10 mouse cellular contexts compared by ENCODE assay signal in the genomic region with DNA sequence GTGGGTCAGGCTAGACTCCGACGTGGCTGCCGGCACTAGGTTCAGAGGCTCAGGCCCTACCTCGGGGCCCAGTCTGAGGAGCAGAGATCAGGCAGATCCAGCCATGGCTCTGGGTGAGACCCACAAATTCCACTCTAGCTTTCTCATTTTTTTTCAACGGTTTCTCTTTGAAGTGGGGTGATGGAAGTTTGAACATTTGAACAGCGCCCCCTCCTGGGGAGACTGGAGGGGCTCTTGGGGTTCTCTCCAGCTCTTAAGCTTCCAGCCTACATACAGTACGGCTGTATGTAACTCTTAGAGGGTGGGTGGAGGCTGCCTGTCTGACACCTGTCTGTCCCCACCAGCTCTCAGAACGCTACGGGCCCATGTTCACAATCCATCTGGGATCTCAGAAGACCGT. TPM values are rescaled to one million over a fixed set of nuclear protein-coding genes. Genes with fewer than 3 reads are reported as not detected.
DNase-seq lines count a peak whose midpoint lies in the region; ATAC-seq and TF ChIP-seq lines count a peak whose summit lies in the region.
"Had no signal": no experiment of that assay in that cellular context is flagged by ENCODE, and none has a peak within 500 bp of the region (broad histone marks: within the 10 kb centered on the region; RNA-seq: fewer than 3 reads in every experiment).

No protein-coding gene starts in this region.

- no peak overlapping the region for H3K27ac ChIP-seq in hindbrain, postnatal 0 days
- H3K27ac ChIP-seq in hindbrain, embryonic 12.5 days = no peak overlapping the region
- no peak overlapping the region for H3K27ac ChIP-seq in embryonic facial prominence, embryonic 10.5 days (replicated peaks)
- H3K27ac ChIP-seq in forebrain, embryonic 12.5 days = no peak overlapping the region
- H3K27ac ChIP-seq: neural tube, embryonic 12.5 days had no signal

- peak; percentile 41 for TF ChIP-seq CTCF in hindbrain, postnatal 0 days (IDR thresholded peaks at IDR 0.05; ENCODE audit: low read depth)
- peak; percentile 85 for TF ChIP-seq CTCF in E14TG2a.4 (conservative IDR thresholded peaks at IDR 0.05; ENCODE audit: low read length)

- intact Hi-C loops in left cerebral cortex, postnatal 14 days (cut with DNase I) = no loop called here

- no peak for DNase-seq in hindbrain, postnatal 0 days (ENCODE audit: low spot score)
- DNase-seq in embryonic facial prominence, embryonic 10.5 days (ENCODE audit: low spot score) = peak; percentile 57
- DNase-seq in natural killer cell, adult 2 months (ENCODE audit: low spot score in 2 of 2) = peak; percentile 30 to 45
- no peak for DNase-seq in left cerebral cortex, postnatal 14 days (ENCODE audit: low spot score in 2 of 2)
- DNase-seq in adrenal gland, postnatal 25 days = no peak
- DNase-seq: kidney, postnatal 10 days had no signal

- no peaks in the 10 kb centered on the region for H3K36me3 ChIP-seq in hindbrain, postnatal 0 days (ENCODE audit: insufficient read depth, low read length)
- H3K36me3 ChIP-seq in hindbrain, embryonic 12.5 days = no peaks in the 10 kb centered on the region
- peaks cover 8% of the 10 kb centered on the region for H3K36me3 ChIP-seq in E14TG2a.4 (ENCODE audit: insufficient read depth, low read length)
- H3K36me3 ChIP-seq in embryonic facial prominence, embryonic 10.5 days (replicated peaks) = no peaks in the 10 kb centered on the region
- no peaks in the 10 kb centered on the region; the same call in 1 of the 2 replicates for H3K36me3 ChIP-seq in forebrain, embryonic 12.5 days (replicated peaks)
- H3K36me3 ChIP-seq: neural tube, embryonic 12.5 days had no signal

- no peaks in the 10 kb centered on the region for H3K27me3 ChIP-seq in hindbrain, postnatal 0 days (ENCODE audit: insufficient read depth, low read length)
- H3K27me3 ChIP-seq in hindbrain, embryonic 12.5 days = peaks cover 13% of the 10 kb centered on the region; the same call in 1 of the 2 replicates
- peaks cover 3% of the 10 kb centered on the region; the same call in 1 of the 2 replicates for H3K27me3 ChIP-seq in E14TG2a.4 (ENCODE audit: insufficient read depth, low read length)
- H3K27me3 ChIP-seq in embryonic facial prominence, embryonic 10.5 days (replicated peaks; ENCODE audit: low read depth, poor library complexity, severe bottlenecking) = peaks cover 17% of the 10 kb centered on the region
- H3K27me3 ChIP-seq in forebrain, embryonic 12.5 days = peaks cover 12% of the 10 kb centered on the region; the same call in 1 of the 2 replicates
- H3K27me3 ChIP-seq: neural tube, embryonic 12.5 days had no signal

- H3K9me3 ChIP-seq in hindbrain, postnatal 0 days (ENCODE audit: low read length) = no peaks in the 10 kb centered on the region
- H3K9me3 ChIP-seq in hindbrain, embryonic 12.5 days (replicated peaks) = no peaks in the 10 kb centered on the region
- H3K9me3 ChIP-seq in E14TG2a.4 (ENCODE audit: low read length) = no peaks in the 10 kb centered on the region
- H3K9me3 ChIP-seq in embryonic facial prominence, embryonic 10.5 days = no peaks in the 10 kb centered on the region
- H3K9me3 ChIP-seq in forebrain, embryonic 12.5 days = no peaks in the 10 kb centered on the region
- H3K9me3 ChIP-seq: neural tube, embryonic 12.5 days had no signal

- 62% methylated on average over 10 of the region's 10 CpGs for WGBS in hindbrain, postnatal 0 days
- WGBS in hindbrain, embryonic 12.5 days = 62% methylated on average over 10 of the region's 10 CpGs
- WGBS in embryonic facial prominence, embryonic 10.5 days = 62% methylated on average over 10 of the region's 10 CpGs
- WGBS in forebrain, embryonic 12.5 days = 62% methylated on average over 10 of the region's 10 CpGs

- no peaks in the 10 kb centered on the region for H3K4me1 ChIP-seq in hindbrain, postnatal 0 days (ENCODE audit: insufficient read depth, low read length)
- H3K4me1 ChIP-seq in hindbrain, embryonic 12.5 days = peaks cover 6% of the 10 kb centered on the region
- peaks cover 76% of the 10 kb centered on the region for H3K4me1 ChIP-seq in E14TG2a.4 (replicated peaks; ENCODE audit: low read depth, low read length)
- H3K4me1 ChIP-seq in embryonic facial prominence, embryonic 10.5 days = peaks cover 32% of the 10 kb centered on the region
- peaks cover 4% of the 10 kb centered on the region; the same call in 1 of the 2 replicates for H3K4me1 ChIP-seq in forebrain, embryonic 12.5 days

- no peak for ATAC-seq in hindbrain, postnatal 0 days
- ATAC-seq in hindbrain, embryonic 12.5 days (ENCODE audit: low FRiP score) = no peak
- ATAC-seq in forebrain, embryonic 12.5 days (ENCODE audit: low FRiP score) = no peak

- no peak overlapping the region for H3K4me3 ChIP-seq in hindbrain, postnatal 0 days (ENCODE audit: low read length)
- H3K4me3 ChIP-seq in hindbrain, embryonic 12.5 days = no peak overlapping the region
- H3K4me3 ChIP-seq in E14TG2a.4 (replicated peaks; ENCODE audit: low read length) = no peak overlapping the region
- no peak overlapping the region for H3K4me3 ChIP-seq in embryonic facial prominence, embryonic 10.5 days
- H3K4me3 ChIP-seq in forebrain, embryonic 12.5 days (replicated peaks) = no peak overlapping the region
- H3K4me3 ChIP-seq: neural tube, embryonic 12.5 days had no signal

- H3K9ac ChIP-seq in hindbrain, postnatal 0 days (replicated peaks; ENCODE audit: low read length) = no peak overlapping the region
- H3K9ac ChIP-seq in hindbrain, embryonic 12.5 days = no peak overlapping the region
- no peak overlapping the region for H3K9ac ChIP-seq in forebrain, embryonic 12.5 days
- H3K9ac ChIP-seq: neural tube, embryonic 12.5 days had no signal

- H3K4me2 ChIP-seq in hindbrain, postnatal 0 days (ENCODE audit: low read depth, low read length) = no peak overlapping the region
- H3K4me2 ChIP-seq in hindbrain, embryonic 12.5 days (replicated peaks) = no peak overlapping the region
- no peak overlapping the region for H3K4me2 ChIP-seq in forebrain, embryonic 12.5 days
- H3K4me2 ChIP-seq: neural tube, embryonic 12.5 days had no signal

RNA-seq across cellular contexts. Expression of a gene that starts 1.1 kb away (rescaled TPM):
- total RNA-seq in hindbrain, postnatal 0 days (2014; rRNA removed) = not detected in 2 replicates
- not detected in 2 replicates for polyA plus RNA-seq in hindbrain, postnatal 0 days (2015; fragmentation: Nextera tagmentation; extraction: Ambion mirVana)
- polyA plus RNA-seq in hindbrain, embryonic 12.5 days (2016; fragmentation: Nextera tagmentation; extraction: Ambion mirVana) = 0.41 and 0.46 TPM in 2 replicates
- polyA plus RNA-seq in embryonic facial prominence, embryonic 10.5 days (2016; fragmentation: Nextera tagmentation; extraction: Ambion mirVana) = not detected in 2 replicates
- not detected for total RNA-seq in left cerebral cortex, postnatal 14 days (2021)
- 0.17 and 0.24 TPM in 2 replicates for polyA plus RNA-seq in forebrain, embryonic 12.5 days (2016; fragmentation: Nextera tagmentation; extraction: Ambion mirVana)
- total RNA-seq in adrenal gland, postnatal 25 days (2021) = not detected in 2 replicates
- polyA plus RNA-seq: neural tube, embryonic 12.5 days had no signal

RNA-seq across cellular contexts. Expression of a gene that starts 2.3 kb away (rescaled TPM):
- 93.7 and 106 TPM in 2 replicates for total RNA-seq in hindbrain, postnatal 0 days (2014; rRNA removed)
- polyA plus RNA-seq in hindbrain, postnatal 0 days (2015; fragmentation: Nextera tagmentation; extraction: Ambion mirVana) = 86.3 and 91.0 TPM in 2 replicates
- polyA plus RNA-seq in hindbrain, embryonic 12.5 days (2016; fragmentation: Nextera tagmentation; extraction: Ambion mirVana) = 107 and 117 TPM in 2 replicates
- 116 and 122 TPM in 2 replicates for polyA plus RNA-seq in embryonic facial prominence, embryonic 10.5 days (2016; fragmentation: Nextera tagmentation; extraction: Ambion mirVana)
- total RNA-seq in left cerebral cortex, postnatal 14 days (2021) = 10 to 100 TPM; 79.8 to 82.2 TPM
- 105 and 117 TPM in 2 replicates for polyA plus RNA-seq in forebrain, embryonic 12.5 days (2016; fragmentation: Nextera tagmentation; extraction: Ambion mirVana)
- 61.7 and 66.5 TPM in 2 replicates for total RNA-seq in adrenal gland, postnatal 25 days (2021)

RNA-seq across cellular contexts. Expression of a gene that starts 24.0 kb away (rescaled TPM):
- 8.1 and 10.1 TPM in 2 replicates for total RNA-seq in hindbrain, postnatal 0 days (2014; rRNA removed)
- 3.7 and 4.4 TPM in 2 replicates for polyA plus RNA-seq in hindbrain, postnatal 0 days (2015; fragmentation: Nextera tagmentation; extraction: Ambion mirVana)
- 1.8 and 2.4 TPM in 2 replicates for polyA plus RNA-seq in hindbrain, embryonic 12.5 days (2016; fragmentation: Nextera tagmentation; extraction: Ambion mirVana)
- polyA plus RNA-seq in embryonic facial prominence, embryonic 10.5 days (2016; fragmentation: Nextera tagmentation; extraction: Ambion mirVana) = 1.7 and 2.5 TPM in 2 replicates
- 10 to 100 TPM; 11.0 to 11.3 TPM for total RNA-seq in left cerebral cortex, postnatal 14 days (2021)
- 1.2 and 1.4 TPM in 2 replicates for polyA plus RNA-seq in forebrain, embryonic 12.5 days (2016; fragmentation: Nextera tagmentation; extraction: Ambion mirVana)
- total RNA-seq in adrenal gland, postnatal 25 days (2021) = 13.1 and 16.0 TPM in 2 replicates

RNA-seq across cellular contexts. Expression of a gene that starts 28.1 kb away (rescaled TPM):
- 241 and 242 TPM in 2 replicates for total RNA-seq in hindbrain, postnatal 0 days (2014; rRNA removed)
- polyA plus RNA-seq in hindbrain, postnatal 0 days (2015; fragmentation: Nextera tagmentation; extraction: Ambion mirVana) = 123 and 128 TPM in 2 replicates
- 13.1 and 13.7 TPM in 2 replicates for polyA plus RNA-seq in hindbrain, embryonic 12.5 days (2016; fragmentation: Nextera tagmentation; extraction: Ambion mirVana)
- 0.51 and 0.54 TPM in 2 replicates for polyA plus RNA-seq in embryonic facial prominence, embryonic 10.5 days (2016; fragmentation: Nextera tagmentation; extraction: Ambion mirVana)
- 100 to 1,000 TPM; 360 to 394 TPM for total RNA-seq in left cerebral cortex, postnatal 14 days (2021)
- 2.3 and 3.3 TPM in 2 replicates for polyA plus RNA-seq in forebrain, embryonic 12.5 days (2016; fragmentation: Nextera tagmentation; extraction: Ambion mirVana)
- 2.4 and 4.3 TPM in 2 replicates for total RNA-seq in adrenal gland, postnatal 25 days (2021)

RNA-seq across cellular contexts. Expression of a gene that starts 51.6 kb away (rescaled TPM):
- 1.1 TPM in 1 of 2 replicates, not detected in the other for total RNA-seq in hindbrain, postnatal 0 days (2014; rRNA removed)
- polyA plus RNA-seq in hindbrain, postnatal 0 days (2015; fragmentation: Nextera tagmentation; extraction: Ambion mirVana) = 0.34 TPM in 1 of 2 replicates, not detected in the other
- 0.45 and 0.90 TPM in 2 replicates for polyA plus RNA-seq in hindbrain, embryonic 12.5 days (2016; fragmentation: Nextera tagmentation; extraction: Ambion mirVana)
- polyA plus RNA-seq in embryonic facial prominence, embryonic 10.5 days (2016; fragmentation: Nextera tagmentation; extraction: Ambion mirVana) = 0.16 and 0.26 TPM in 2 replicates
- total RNA-seq in left cerebral cortex, postnatal 14 days (2021) = under 1 TPM in 1 of 2 experiments, not detected in 1; 0.23 TPM
- polyA plus RNA-seq in forebrain, embryonic 12.5 days (2016; fragmentation: Nextera tagmentation; extraction: Ambion mirVana) = 0.10 and 0.22 TPM in 2 replicates
- total RNA-seq in adrenal gland, postnatal 25 days (2021) = 0.49 and 0.57 TPM in 2 replicates

Comparison
In these comparisons a context has a peak if more than half of its experiments do, and no peak if none do; other contexts are left out.
1. DNase-seq: peak in embryonic facial prominence, embryonic 10.5 days (single experiment) and natural killer cell, adult 2 months (2 of 2); none in hindbrain, postnatal 0 days (single experiment), left cerebral cortex, postnatal 14 days (0 of 2) and adrenal gland, postnatal 25 days (single experiment).